Mouse (Mus musculus) brain, embryonic 14.5 days (tissue): ENCODE results near the gene Commd1. TPM values are rescaled to one million over a fixed set of nuclear protein-coding genes. Genes with fewer than 3 reads are reported as not detected.

Experiments
- DNase-seq: peaks from one replicate; pipeline ENCODE4 v3.0.0-alpha.2; 2011; ENCODE audit warnings: low read depth
- CTCF ChIP-seq: fragments of 200-500 bp; IDR thresholded peaks from 2 replicates; pipeline ENCODE4 v1.5.1; 2012; ENCODE audit warnings: inconsistent platforms, mild to moderate bottlenecking, moderate library complexity, borderline replicate concordance; ENCODE audit not compliant: insufficient read depth, insufficient read length; ENCODE audit errors: extremely low read depth
- POLR2A ChIP-seq: fragments of 200-500 bp; IDR thresholded peaks from 2 replicates; pipeline ENCODE4 v1.6.1; 2012; ENCODE audit warnings: mild to moderate bottlenecking, inconsistent platforms, borderline replicate concordance; ENCODE audit not compliant: poor library complexity, insufficient read depth, insufficient read length, severe bottlenecking; ENCODE audit errors: extremely low read depth
- polyA plus RNA-seq: library from polyadenylated mRNA; depleted of rRNA; stranded (reverse); fragments of >200 nt; gene quantifications from 2 replicates; pipeline ENCODE4 v1.2.3, GENCODE M21; 2012; rRNA removed

The Commd1 gene
- polyA plus RNA-seq, 1 experiment, result 57.5 TPM

DNA sequence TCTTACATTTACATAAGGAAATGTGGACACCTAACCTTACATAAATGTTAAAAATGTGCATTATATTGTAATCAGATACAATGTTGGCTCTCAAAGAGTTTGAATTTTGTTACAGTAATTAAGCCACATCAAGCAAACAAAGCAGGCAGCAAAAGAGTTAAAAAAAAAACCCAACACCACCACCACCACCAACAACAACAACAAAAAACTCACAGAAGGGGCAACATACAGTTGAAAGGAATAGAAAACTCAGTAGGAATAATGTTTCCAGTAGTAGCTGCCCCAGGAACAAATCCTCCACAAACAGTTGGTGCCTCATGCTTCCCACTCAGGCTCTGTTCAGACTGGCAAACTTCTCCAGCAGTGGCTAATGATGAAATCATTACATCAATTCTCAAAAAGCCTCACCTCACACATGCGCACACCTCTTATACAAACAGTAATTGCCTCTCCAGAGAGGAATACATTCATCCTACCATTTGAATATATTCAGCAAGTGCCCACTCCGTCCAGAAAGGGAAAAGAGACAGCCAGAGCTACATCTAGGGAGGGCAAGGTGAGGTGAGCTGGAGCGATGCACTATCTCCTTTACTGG is 125.7 kb downstream of the Commd1 start:
- no peak for DNase-seq
- TF ChIP-seq CTCF (no peak), POLR2A (no peak)

DNA sequence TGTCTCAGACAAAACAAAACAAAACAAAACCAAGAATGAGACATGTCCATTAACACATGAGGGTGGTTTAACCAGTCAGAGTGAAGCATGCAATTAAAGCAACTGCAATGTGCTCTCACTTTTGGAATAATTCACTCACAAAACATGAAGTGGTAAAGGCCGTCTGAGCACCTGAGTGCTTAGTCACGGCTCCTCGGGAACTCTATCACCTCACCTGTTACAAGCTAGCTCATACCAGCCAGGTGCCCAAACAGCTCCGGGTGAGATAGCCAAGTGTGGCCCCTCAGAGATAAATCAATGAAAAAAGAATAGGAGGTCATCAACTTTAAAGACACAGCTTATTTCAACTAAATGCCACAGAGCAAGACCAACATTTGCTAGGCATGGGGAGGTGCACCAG is 127.6 kb downstream of the Commd1 start:
- no peak for DNase-seq
- TF ChIP-seq CTCF (no peak), POLR2A (no peak)

DNA sequence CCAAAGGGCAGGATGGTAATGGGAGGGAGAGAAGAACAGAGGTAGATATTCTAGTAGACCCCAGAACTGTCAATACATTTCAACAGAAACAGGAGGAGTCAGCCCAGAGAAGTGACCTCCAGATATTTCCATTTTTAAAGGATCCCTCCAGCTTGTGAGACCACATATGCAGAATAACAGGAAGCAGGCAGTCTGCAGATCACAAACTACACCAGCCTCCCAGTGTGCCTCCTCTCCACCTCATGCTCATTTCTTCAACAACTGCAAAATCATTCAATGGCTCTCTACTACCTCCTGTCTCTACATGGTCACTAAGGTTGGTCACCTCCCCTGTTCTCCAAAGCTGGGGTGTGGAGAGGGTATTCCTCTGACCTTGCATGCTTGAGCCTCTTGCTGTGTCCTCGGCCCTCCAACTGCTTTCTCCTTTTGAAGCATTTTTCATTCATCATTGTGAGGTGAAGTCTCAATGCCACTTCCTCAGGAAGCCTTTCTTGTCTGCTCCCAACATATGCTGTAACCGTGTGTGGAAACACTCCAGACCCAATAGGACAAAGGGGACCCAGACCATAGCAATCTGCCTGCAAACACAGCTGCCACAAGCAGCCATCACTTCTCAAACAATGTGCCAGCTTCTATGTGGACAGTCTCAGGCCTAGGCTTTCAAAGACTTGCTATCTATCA is 128.6 kb downstream of the Commd1 start:
- no peak for DNase-seq
- no peak for TF ChIP-seq CTCF
- no peak for TF ChIP-seq POLR2A

DNA sequence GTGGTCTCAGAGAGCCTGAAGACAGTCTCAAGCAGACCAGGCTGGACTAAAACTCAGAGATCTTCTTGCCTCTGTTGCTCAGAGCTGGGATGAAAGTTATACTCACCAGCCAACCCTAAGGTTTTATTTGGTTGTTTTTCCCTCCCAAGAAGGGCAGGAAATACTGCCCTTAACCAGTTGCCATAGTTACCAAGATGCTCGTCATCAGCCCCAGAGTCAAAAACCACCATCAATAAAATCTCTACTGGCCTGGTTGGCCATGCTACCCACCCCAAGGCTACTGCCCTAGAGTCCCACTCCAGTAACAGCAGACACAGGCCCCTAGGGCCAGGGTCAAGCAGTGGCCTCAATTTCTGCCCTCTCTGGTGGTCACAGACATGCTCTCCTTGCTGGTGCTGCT is 129.7 kb downstream of the Commd1 start:
- DNase-seq, result no peak
- TF ChIP-seq CTCF (no peak), POLR2A (no peak)

DNA sequence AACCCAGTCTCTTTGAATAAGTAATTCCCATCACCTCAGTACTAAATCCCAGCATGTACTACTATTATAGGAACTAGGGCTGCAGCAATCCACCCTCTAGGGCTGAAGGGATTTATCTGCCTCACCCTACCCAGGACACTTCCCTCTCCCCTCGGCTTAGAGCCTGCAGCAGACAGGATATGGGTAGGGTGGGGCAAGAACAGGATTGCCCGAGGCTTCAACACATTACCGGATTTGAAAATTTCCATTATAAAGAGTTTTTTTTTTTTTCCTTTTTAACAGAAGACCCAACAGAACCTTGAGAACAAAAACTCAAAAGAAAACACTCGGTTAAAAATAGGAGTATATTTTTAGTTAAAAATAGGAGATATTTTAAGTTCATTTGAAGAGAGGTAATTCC is 130.8 kb downstream of the Commd1 start:
- DNase-seq, result no peak
- TF ChIP-seq CTCF (no peak), POLR2A (no peak)

DNA sequence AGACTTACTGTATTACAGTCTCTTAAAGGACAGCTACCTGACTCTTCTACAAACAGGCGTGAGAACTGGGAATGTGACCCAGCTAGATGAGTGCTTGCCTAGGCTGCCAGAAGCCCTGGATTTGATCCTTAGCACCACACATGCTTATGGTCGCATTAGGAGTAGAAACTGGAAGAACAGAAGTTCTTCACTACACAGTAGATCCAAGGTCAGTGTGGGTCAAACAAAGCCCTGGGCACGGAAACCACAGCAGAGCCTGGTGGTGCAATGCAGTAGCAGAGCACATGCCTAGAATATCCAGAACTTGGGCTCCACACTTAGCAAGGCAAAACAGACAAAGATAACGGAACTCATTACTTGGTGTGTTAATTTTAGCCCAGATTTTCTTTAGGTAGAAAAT is 132.1 kb downstream of the Commd1 start:
- TF ChIP-seq CTCF (no peak), POLR2A (no peak)
- no peak for DNase-seq

DNA sequence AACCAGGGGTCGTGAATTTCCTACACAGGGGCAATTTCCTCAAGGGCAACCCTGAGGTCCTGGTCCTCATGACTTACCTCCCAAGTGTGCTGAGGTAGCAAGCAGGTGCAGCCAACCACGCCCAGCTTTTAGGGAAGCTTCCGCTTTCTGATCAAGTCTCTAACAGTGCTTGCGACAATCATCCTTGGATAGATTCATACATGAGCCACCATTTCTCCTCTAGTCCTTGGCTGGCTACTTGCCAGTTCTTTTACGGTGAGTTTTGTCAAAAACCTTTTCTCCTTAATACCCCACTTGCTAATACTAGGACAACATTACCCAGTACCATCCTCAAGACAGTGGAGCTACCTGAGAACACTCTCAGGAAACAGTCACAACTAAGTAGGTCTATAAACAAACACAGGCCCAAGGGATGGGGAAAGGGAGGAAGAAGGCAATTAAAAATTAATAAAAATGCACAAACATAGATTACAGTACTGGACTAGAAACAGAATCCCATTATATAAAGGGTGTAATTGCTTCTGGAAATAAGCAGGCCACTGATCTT is 133.5 kb downstream of the Commd1 start:
- TF ChIP-seq POLR2A (no peak), CTCF (no peak)
- DNase-seq, result no peak

DNA sequence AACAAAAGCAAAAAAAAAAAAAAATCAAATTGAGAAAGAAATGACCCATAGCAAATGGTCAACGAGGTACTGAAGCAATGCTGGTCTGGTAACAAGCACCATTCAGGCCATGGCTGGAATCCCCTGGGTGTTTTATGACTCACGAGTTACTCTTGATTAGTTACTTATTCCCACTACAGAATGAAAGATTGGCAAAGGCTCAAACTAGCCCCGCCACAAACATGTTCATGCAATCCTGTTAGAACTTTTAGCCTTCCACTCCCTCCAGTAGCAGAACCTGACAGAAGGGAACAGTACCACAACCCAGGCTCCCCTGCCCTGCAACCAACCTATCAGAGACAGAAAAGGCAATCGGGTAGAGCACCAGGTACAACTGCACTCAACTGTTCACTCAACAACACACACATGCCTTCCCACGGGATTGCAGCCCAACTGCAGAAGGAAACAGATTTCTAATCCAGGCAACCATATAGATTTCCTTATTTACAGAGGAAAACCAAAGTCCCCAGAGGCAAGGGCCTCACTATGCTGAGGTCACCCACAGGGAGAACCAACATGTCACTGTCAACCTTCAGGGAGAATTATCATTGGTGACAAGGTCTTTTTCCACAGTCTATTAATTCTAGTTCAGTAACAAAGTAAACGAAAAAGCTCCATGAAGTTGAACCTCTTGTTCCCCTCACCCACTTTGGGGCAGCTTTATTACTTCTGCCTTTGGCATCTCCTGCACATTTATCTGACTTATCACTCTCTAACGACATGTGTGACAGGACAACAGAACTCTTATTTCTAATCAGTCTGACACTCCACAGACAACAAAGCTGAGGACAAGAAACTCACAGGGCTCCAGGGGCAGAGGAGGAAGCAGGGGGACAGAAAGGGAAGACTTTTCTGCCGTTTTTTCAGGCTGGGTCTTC is 134.2 kb downstream of the Commd1 start:
- no peak for DNase-seq
- TF ChIP-seq POLR2A (no peak), CTCF (no peak)

DNA sequence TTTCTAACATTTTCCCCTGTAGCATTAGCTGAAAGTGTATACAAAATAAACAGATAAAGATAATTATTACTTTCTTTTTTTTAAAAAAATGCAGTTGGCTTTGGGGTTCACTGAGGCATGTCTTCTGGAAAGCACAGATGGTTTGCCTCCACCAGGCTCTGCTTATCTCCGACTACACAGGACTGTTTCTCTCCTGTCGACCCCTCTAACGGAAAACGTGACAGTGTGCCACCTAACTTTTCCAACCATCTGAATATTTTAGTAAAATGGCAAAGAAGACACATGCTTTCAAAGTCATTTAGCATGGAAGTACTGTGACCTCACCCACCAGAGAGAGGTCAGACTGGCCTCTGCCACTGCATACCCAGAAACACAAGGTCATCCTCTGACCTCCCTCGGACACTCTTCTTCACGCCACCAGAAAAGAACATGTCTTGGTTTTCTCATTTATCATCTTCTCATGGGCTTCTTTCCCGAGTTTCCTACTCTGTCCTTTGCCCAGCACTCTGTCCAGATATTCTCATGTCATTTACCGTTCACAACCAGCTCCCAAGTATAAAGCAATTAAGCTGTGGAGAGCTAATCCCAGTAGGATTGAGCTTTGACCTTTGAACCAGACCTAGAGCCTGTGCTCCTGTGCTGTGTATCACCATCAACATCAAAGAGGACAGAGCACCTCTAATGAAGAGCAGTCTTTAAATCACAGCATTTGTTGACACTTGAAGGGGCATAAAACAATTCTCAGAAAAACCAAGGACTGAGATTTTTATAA is 135.0 kb downstream of the Commd1 start:
- no peak for DNase-seq

More for the DNA sequence above, 135.0 kb downstream of the Commd1 start:
- no peak for TF ChIP-seq POLR2A
- no peak for TF ChIP-seq CTCF

Other genes starting within 250 kb of the Commd1 start
- 2.0 and 2.3 TPM in 2 replicates for gene B3gnt2, start 121.4 kb downstream of the Commd1 start, polyA plus RNA-seq
- gene Zrsr1, start 10.4 kb downstream of the Commd1 start, polyA plus RNA-seq, result 8.4 and 14.8 TPM in 2 replicates
- 1.4 and 2.0 TPM in 2 replicates for gene Gm28048, start 292 bp downstream of the Commd1 start, polyA plus RNA-seq
- 127 and 169 TPM in 2 replicates for gene Cct4, start 8.1 kb upstream of the Commd1 start, polyA plus RNA-seq
- gene Fam161a, start 25.1 kb upstream of the Commd1 start, polyA plus RNA-seq, result 3.5 and 4.3 TPM in 2 replicates